Mouse (Mus musculus): ENCODE results near the gene Zfp120. TPM values are rescaled to one million over a fixed set of nuclear protein-coding genes. Genes with fewer than 3 reads are reported as not detected.
"Not testable (repeated sequence)": the region's sequence is repeated elsewhere in the genome, so short reads cannot be mapped to it uniquely, and the experiment has no call there.

The Zfp120 gene
- polyA plus RNA-seq (2015; fragmentation: Nextera tagmentation; extraction: Ambion mirVana) = 7.8 and 8.0 TPM in 2 replicates

GRCm38 (mm10) chr2:150136435-150136897 is at the start of gene Zfp120:
Zfp120 (minus strand) TSS chr2:150136708.
- 0 out of 2 replicates have a peak, but pooled peaks cover 8% of the 10 kb centered on the region for H3K36me3 ChIP-seq (ENCODE audit: insufficient read depth, low read length)
- 0 out of 2 replicates have a peak within 1 kb of the TSS, but pooled peaks have one; percentile 48 for H3K27ac ChIP-seq
- TF ChIP-seq CTCF (IDR thresholded peaks at IDR 0.05; ENCODE audit: low read depth) = peak; percentile 23; the same call in 1 of the 2 replicates
- peak within 1 kb of the TSS; percentile 58 for H3K4me3 ChIP-seq (replicated peaks; ENCODE audit: low read depth, low read length)
- DNase-seq (ENCODE audit: low spot score) = peak; percentile 96
- no peaks in the 10 kb centered on the region for H3K27me3 ChIP-seq (ENCODE audit: insufficient read depth, low read length)
- no peaks in the 10 kb centered on the region for H3K4me1 ChIP-seq (replicated peaks; ENCODE audit: insufficient read depth, low read length)
- peak; percentile 100 for ATAC-seq (replicated peaks; ENCODE audit: low FRiP score, low read depth)
- WGBS = 0% methylated on average over 13 of the region's 13 CpGs
- peak within 1 kb of the TSS; percentile 61 for H3K4me2 ChIP-seq (ENCODE audit: low read length)
- H3K9ac ChIP-seq (ENCODE audit: low read depth, low read length) = peak within 1 kb of the TSS; percentile 71
- H3K9me3 ChIP-seq (replicated peaks; ENCODE audit: low read length) = no peaks in the 10 kb centered on the region

DNA sequence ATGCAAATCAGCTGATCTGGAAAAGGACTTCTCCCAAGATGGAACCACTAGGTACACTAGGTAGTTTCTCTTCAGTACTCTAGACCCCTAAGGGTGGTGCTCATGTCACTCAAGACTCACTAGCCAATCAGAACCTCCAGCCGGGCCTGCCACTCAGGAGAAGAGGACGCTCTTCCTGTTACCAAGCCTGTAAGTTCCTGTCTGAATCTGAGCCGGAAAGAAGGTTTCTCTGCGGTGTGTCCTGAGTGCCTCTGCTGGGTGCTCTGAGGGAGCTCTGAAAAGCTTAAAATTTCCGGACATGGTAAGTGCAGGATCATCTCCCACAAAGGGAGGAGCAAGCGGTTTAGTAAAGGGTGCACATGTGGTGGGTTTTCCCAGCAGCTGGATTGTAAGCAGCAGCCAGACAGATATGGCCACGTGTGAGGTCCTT is 45.1 kb upstream of the Zfp120 start, which contains the start of gene Gm14139:
Gene Gm14139 (plus strand): TSS at position 186 of the 430 bp plus-strand sequence.
- not testable (repeated sequence) for H3K9me3 ChIP-seq (replicated peaks; ENCODE audit: low read length); ATAC-seq (replicated peaks; ENCODE audit: low FRiP score, low read depth); H3K27ac ChIP-seq; H3K9ac ChIP-seq (ENCODE audit: low read depth, low read length); H3K4me2 ChIP-seq (ENCODE audit: low read length); H3K4me3 ChIP-seq (replicated peaks; ENCODE audit: low read depth, low read length); H3K36me3 ChIP-seq (ENCODE audit: insufficient read depth, low read length); DNase-seq (ENCODE audit: low spot score); H3K4me1 ChIP-seq (replicated peaks; ENCODE audit: insufficient read depth, low read length); H3K27me3 ChIP-seq (ENCODE audit: insufficient read depth, low read length)
- 83% methylated on average over 7 of the region's 7 CpGs for WGBS

GRCm38 (mm10) chr2:150181046-150181445 is 44.5 kb upstream of the Zfp120 start:
- H3K4me1 ChIP-seq (replicated peaks; ENCODE audit: insufficient read depth, low read length); H3K9ac ChIP-seq (ENCODE audit: low read depth, low read length); H3K27ac ChIP-seq; H3K9me3 ChIP-seq (replicated peaks; ENCODE audit: low read length); H3K27me3 ChIP-seq (ENCODE audit: insufficient read depth, low read length); H3K36me3 ChIP-seq (ENCODE audit: insufficient read depth, low read length); H3K4me2 ChIP-seq (ENCODE audit: low read length); DNase-seq (ENCODE audit: low spot score); ATAC-seq (replicated peaks; ENCODE audit: low FRiP score, low read depth); H3K4me3 ChIP-seq (replicated peaks; ENCODE audit: low read depth, low read length): not testable (repeated sequence)

- DNase-seq (ENCODE audit: low spot score); ATAC-seq (replicated peaks; ENCODE audit: low FRiP score, low read depth); H3K9me3 ChIP-seq (replicated peaks; ENCODE audit: low read length); H3K4me1 ChIP-seq (replicated peaks; ENCODE audit: insufficient read depth, low read length); H3K4me2 ChIP-seq (ENCODE audit: low read length); H3K27ac ChIP-seq; H3K9ac ChIP-seq (ENCODE audit: low read depth, low read length); H3K4me3 ChIP-seq (replicated peaks; ENCODE audit: low read depth, low read length); H3K27me3 ChIP-seq (ENCODE audit: insufficient read depth, low read length); H3K36me3 ChIP-seq (ENCODE audit: insufficient read depth, low read length): not testable (repeated sequence)
- 82% methylated on average over 4 of the region's 4 CpGs for WGBS
These were observed 43.1 kb upstream of the Zfp120 start, which contains the start of gene Gm10770 for GRCm38 (mm10) chr2:150179579-150179978. Gm10770 (minus strand) TSS chr2:150179679.

DNA sequence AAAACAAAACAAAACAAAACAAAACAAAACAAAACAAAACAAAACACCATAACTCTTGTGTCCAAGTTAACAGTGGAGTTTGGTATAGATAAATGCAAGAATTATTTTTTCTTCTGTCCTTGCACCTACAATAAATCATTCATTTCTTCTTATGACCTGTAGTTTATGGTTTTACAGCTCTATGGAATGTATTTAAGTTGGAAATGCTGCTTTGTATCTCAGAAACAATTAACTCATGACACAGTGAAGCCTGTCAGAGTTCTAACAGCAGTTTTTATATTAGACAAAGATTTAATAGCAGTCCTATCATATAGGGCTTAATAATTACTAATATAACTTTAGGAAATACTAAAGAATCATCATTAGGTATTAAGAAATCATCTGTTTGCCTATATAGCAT is 37.3 kb upstream of the Zfp120 start:
- Histone ChIP-seq H3K4me3 (replicated peaks; ENCODE audit: low read depth, low read length) (no peak overlapping the region), H3K27ac (no peak overlapping the region), H3K4me2 (ENCODE audit: low read length) (no peak overlapping the region), H3K4me1 (replicated peaks; ENCODE audit: insufficient read depth, low read length) (no peaks in the 10 kb centered on the region), H3K9me3 (replicated peaks; ENCODE audit: low read length) (no peaks in the 10 kb centered on the region), H3K27me3 (ENCODE audit: insufficient read depth, low read length) (no peaks in the 10 kb centered on the region), H3K9ac (ENCODE audit: low read depth, low read length) (no peak overlapping the region), H3K36me3 (ENCODE audit: insufficient read depth, low read length) (no peaks in the 10 kb centered on the region)
- ATAC-seq (replicated peaks; ENCODE audit: low FRiP score, low read depth) = no peak
- no peak for DNase-seq (ENCODE audit: low spot score)
- TF ChIP-seq CTCF (IDR thresholded peaks at IDR 0.05; ENCODE audit: low read depth) = no peak

DNA sequence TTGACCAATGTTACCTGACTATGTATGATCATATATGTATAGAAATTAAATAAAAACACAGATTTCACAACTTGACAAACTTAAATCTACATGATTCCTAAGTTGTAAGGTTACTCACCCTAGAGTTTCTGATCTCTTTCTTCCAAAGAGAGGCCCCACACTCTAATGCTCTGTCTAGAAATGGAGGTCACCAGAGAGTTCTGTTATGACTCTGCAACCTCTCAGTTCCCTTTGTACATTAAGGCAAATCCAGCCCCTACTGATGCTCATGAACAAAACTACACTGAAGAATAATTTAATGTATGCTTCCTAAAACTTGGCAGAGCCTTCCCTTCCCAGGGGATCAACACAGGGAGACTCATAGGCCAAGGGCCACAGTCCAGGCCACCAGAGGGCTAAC is 30.2 kb upstream of the Zfp120 start:
- no peak overlapping the region for H3K4me2 ChIP-seq (ENCODE audit: low read length)
- no peaks in the 10 kb centered on the region for H3K4me1 ChIP-seq (replicated peaks; ENCODE audit: insufficient read depth, low read length)
- ATAC-seq (replicated peaks; ENCODE audit: low FRiP score, low read depth) (no peak), DNase-seq (ENCODE audit: low spot score) (no peak)
- no peak overlapping the region for H3K27ac ChIP-seq
- H3K9ac ChIP-seq (ENCODE audit: low read depth, low read length) = no peak overlapping the region
- no peaks in the 10 kb centered on the region for H3K36me3 ChIP-seq (ENCODE audit: insufficient read depth, low read length)
- no peaks in the 10 kb centered on the region for H3K9me3 ChIP-seq (replicated peaks; ENCODE audit: low read length)
- no peak for TF ChIP-seq CTCF (IDR thresholded peaks at IDR 0.05; ENCODE audit: low read depth)
- no peak overlapping the region for H3K4me3 ChIP-seq (replicated peaks; ENCODE audit: low read depth, low read length)
- H3K27me3 ChIP-seq (ENCODE audit: insufficient read depth, low read length) = no peaks in the 10 kb centered on the region

DNA sequence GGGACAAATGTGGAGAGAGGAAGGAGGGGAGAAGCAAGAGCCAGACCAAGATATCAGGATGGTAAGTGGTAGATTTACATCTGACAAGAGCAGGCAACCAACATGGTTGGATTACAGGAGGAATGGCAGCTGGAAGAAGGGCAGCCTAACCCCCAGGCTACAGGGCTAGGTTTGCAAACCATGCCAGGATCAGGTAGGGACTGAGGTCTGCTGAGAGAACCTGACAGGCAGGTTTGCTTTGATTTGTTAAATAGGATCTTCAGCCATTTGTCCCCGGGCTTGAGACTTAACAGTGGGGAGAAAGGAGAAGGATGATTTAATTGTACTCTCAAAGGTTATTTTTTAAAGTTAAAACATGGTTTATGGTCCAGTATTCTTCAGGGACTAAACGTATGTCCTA is 3.7 kb downstream of the Zfp120 start:
- Histone ChIP-seq H3K4me3 (replicated peaks; ENCODE audit: low read depth, low read length) (no peak overlapping the region), H3K4me2 (ENCODE audit: low read length) (no peak overlapping the region), H3K9ac (ENCODE audit: low read depth, low read length) (no peak overlapping the region), H3K27ac (no peak overlapping the region), H3K9me3 (replicated peaks; ENCODE audit: low read length) (no peaks in the 10 kb centered on the region), H3K27me3 (ENCODE audit: insufficient read depth, low read length) (no peaks in the 10 kb centered on the region), H3K4me1 (replicated peaks; ENCODE audit: insufficient read depth, low read length) (no peaks in the 10 kb centered on the region), H3K36me3 (ENCODE audit: insufficient read depth, low read length) (0 out of 2 replicates have a peak, but pooled peaks cover 8% of the 10 kb centered on the region)
- no peak for DNase-seq (ENCODE audit: low spot score)
- no peak for TF ChIP-seq CTCF (IDR thresholded peaks at IDR 0.05; ENCODE audit: low read depth)
- ATAC-seq (replicated peaks; ENCODE audit: low FRiP score, low read depth) = no peak
- WGBS = 86% methylated on average over 2 of the region's 2 CpGs

- not testable (repeated sequence) for H3K36me3 ChIP-seq (ENCODE audit: insufficient read depth, low read length); ATAC-seq (replicated peaks; ENCODE audit: low FRiP score, low read depth); H3K4me2 ChIP-seq (ENCODE audit: low read length); DNase-seq (ENCODE audit: low spot score); H3K4me1 ChIP-seq (replicated peaks; ENCODE audit: insufficient read depth, low read length); H3K9ac ChIP-seq (ENCODE audit: low read depth, low read length); H3K27ac ChIP-seq; H3K9me3 ChIP-seq (replicated peaks; ENCODE audit: low read length); H3K4me3 ChIP-seq (replicated peaks; ENCODE audit: low read depth, low read length); H3K27me3 ChIP-seq (ENCODE audit: insufficient read depth, low read length)
- 79% methylated on average over 1 of the region's 1 CpGs for WGBS
These were observed 4.5 kb downstream of the Zfp120 start for GRCm38 (mm10) chr2:150132002-150132401.

All from kidney, postnatal 0 days (tissue).